Mouse (Mus musculus) erythroblast, embryonic 14.5 days (primary cell): ENCODE measurements around the gene Ly75. TPM values are rescaled to one million over a fixed set of nuclear protein-coding genes. Genes with fewer than 3 reads are reported as not detected.

Experiments
- H3K27me3 ChIP-seq: 2 replicates; pipeline ENCODE4 v1.6.1; 2012; ENCODE audit warnings: inconsistent platforms; ENCODE audit not compliant: control insufficient read depth
- H3K36me3 ChIP-seq: 2 replicates; pipeline ENCODE4 v1.6.1; 2012; ENCODE audit warnings: mild to moderate bottlenecking, inconsistent platforms; ENCODE audit not compliant: control insufficient read depth
- H3K4me1 ChIP-seq: 2 replicates; pipeline ENCODE4 v1.6.1; 2012; ENCODE audit warnings: inconsistent platforms; ENCODE audit not compliant: control insufficient read depth
- H3K4me3 ChIP-seq: replicated peaks from 2 replicates; pipeline ENCODE3; 2012; ENCODE audit warnings: moderate library complexity, mild to moderate bottlenecking, inconsistent platforms
- H3K9me3 ChIP-seq: 2 replicates; pipeline ENCODE4 v1.6.1; 2012; ENCODE audit warnings: low read length, inconsistent platforms, mixed read lengths; ENCODE audit not compliant: control insufficient read depth
- GATA1 ChIP-seq: IDR thresholded peaks from 2 replicates; pipeline ENCODE4 v1.6.1; 2012; ENCODE audit warnings: low read length, inconsistent platforms, mixed read lengths
- TAL1 ChIP-seq: IDR thresholded peaks from 3 replicates; pipeline ENCODE4 v1.6.1; 2012; ENCODE audit warnings: low read length, inconsistent platforms, mixed read lengths
- polyA plus RNA-seq: library from polyadenylated mRNA; stranded (reverse); fragments of >175 nt; gene quantifications from 2 replicates; pipeline ENCODE4 v1.2.3, GENCODE M21; 2012

Ly75 gene
- polyA plus RNA-seq = not detected in 2 replicates

GRCm38 (mm10) chr2:60382858-60383669 lies at the start of gene Ly75:
TSS of gene Ly75 (minus strand) at chr2:60383303.
- H3K4me1 ChIP-seq = peaks cover 9% of the 10 kb centered on the region
- peak within 1 kb of the TSS; percentile 50 for H3K4me3 ChIP-seq
- no peaks in the 10 kb centered on the region for H3K9me3 ChIP-seq
- H3K36me3 ChIP-seq = no peaks in the 10 kb centered on the region
- peaks cover 34% of the 10 kb centered on the region for H3K27me3 ChIP-seq
- no peak for TF ChIP-seq GATA1
- no peak for TF ChIP-seq TAL1

- Histone ChIP-seq H3K27me3 (no peaks in the 10 kb centered on the region), H3K4me1 (no peaks in the 10 kb centered on the region), H3K4me3 (no peak overlapping the region), H3K9me3 (no peaks in the 10 kb centered on the region), H3K36me3 (no peaks in the 10 kb centered on the region)
- no peak for TF ChIP-seq TAL1
- TF ChIP-seq GATA1 = no peak
These were observed 47.4 kb upstream of the Ly75 start for GRCm38 (mm10) chr2:60430315-60431021.

GRCm38 (mm10) chr2:60418075-60418474 lies 35.0 kb upstream of the Ly75 start:
- Histone ChIP-seq H3K9me3 (no peaks in the 10 kb centered on the region), H3K27me3 (no peaks in the 10 kb centered on the region)

GRCm38 (mm10) chr2:60414334-60414733 lies 31.2 kb upstream of the Ly75 start:
- Histone ChIP-seq H3K4me3 (no peak overlapping the region), H3K4me1 (no peaks in the 10 kb centered on the region), H3K27me3 (no peaks in the 10 kb centered on the region), H3K36me3 (no peaks in the 10 kb centered on the region), H3K9me3 (no peaks in the 10 kb centered on the region)
- TF ChIP-seq TAL1 (no peak), GATA1 (no peak)

More at GRCm38 (mm10) chr2:60418075-60418474, 35.0 kb upstream of the Ly75 start:
- Histone ChIP-seq H3K4me1 (no peaks in the 10 kb centered on the region), H3K4me3 (no peak overlapping the region), H3K36me3 (no peaks in the 10 kb centered on the region)
- no peak for TF ChIP-seq GATA1
- TF ChIP-seq TAL1 = no peak

- no peak overlapping the region for H3K4me3 ChIP-seq
- TF ChIP-seq GATA1 (no peak), TAL1 (no peak)
- H3K4me1 ChIP-seq = no peaks in the 10 kb centered on the region
- no peaks in the 10 kb centered on the region for H3K27me3 ChIP-seq
- no peaks in the 10 kb centered on the region for H3K9me3 ChIP-seq
- H3K36me3 ChIP-seq = no peaks in the 10 kb centered on the region
These were observed 30.0 kb upstream of the Ly75 start for GRCm38 (mm10) chr2:60413006-60413650.

GRCm38 (mm10) chr2:60411181-60411580 lies 28.1 kb upstream of the Ly75 start:
- no peaks in the 10 kb centered on the region for H3K36me3 ChIP-seq
- TF ChIP-seq TAL1 = no peak
- H3K27me3 ChIP-seq = no peaks in the 10 kb centered on the region
- no peak overlapping the region for H3K4me3 ChIP-seq
- H3K4me1 ChIP-seq = no peaks in the 10 kb centered on the region
- no peaks in the 10 kb centered on the region for H3K9me3 ChIP-seq

GRCm38 (mm10) chr2:60409989-60410763 lies 27.1 kb upstream of the Ly75 start:
- Histone ChIP-seq H3K9me3 (no peaks in the 10 kb centered on the region), H3K4me1 (no peaks in the 10 kb centered on the region), H3K36me3 (no peaks in the 10 kb centered on the region), H3K27me3 (no peaks in the 10 kb centered on the region), H3K4me3 (no peak overlapping the region)
- no peak for TF ChIP-seq GATA1
- no peak for TF ChIP-seq TAL1

GRCm38 (mm10) chr2:60409194-60409593 lies 26.1 kb upstream of the Ly75 start:
- TF ChIP-seq TAL1 (no peak), GATA1 (no peak)
- H3K4me1 ChIP-seq = no peaks in the 10 kb centered on the region
- no peak overlapping the region for H3K4me3 ChIP-seq
- H3K9me3 ChIP-seq = no peaks in the 10 kb centered on the region
- no peaks in the 10 kb centered on the region for H3K27me3 ChIP-seq
- no peaks in the 10 kb centered on the region for H3K36me3 ChIP-seq
